Mouse (Mus musculus) spleen, adult 2 months (tissue): ENCODE data around the gene Gja1. TPM values are rescaled to one million over a fixed set of nuclear protein-coding genes. Genes with fewer than 3 reads are reported as not detected.

Experiments
- DNase-seq, 2 experiments: peaks; one replicate each; pipeline versions ENCODE4 v3.0.0 to v3.0.0-alpha.2; 2012 to 2021; ENCODE audit warnings: low spot score in 2 of 2, low read depth in 1 of 2
- H3K27ac ChIP-seq: fragments of 200-500 bp; 2 replicates; pipeline ENCODE4 v1.5.1; 2012; ENCODE audit warnings: low read length, inconsistent platforms; ENCODE audit not compliant: insufficient read depth
- H3K27me3 ChIP-seq: fragments of 200-500 bp; 2 replicates; pipeline ENCODE4 v1.6.1; 2012; ENCODE audit warnings: mild to moderate bottlenecking, moderate library complexity, low read length, inconsistent platforms; ENCODE audit not compliant: control insufficient read depth, insufficient read depth
- H3K36me3 ChIP-seq: fragments of 200-500 bp; 2 replicates; pipeline ENCODE4 v1.6.1; 2012; ENCODE audit warnings: mild to moderate bottlenecking, low read length, inconsistent platforms; ENCODE audit not compliant: control insufficient read depth, insufficient read depth
- H3K4me1 ChIP-seq: fragments of 200-500 bp; 2 replicates; pipeline ENCODE4 v1.6.1; 2011; ENCODE audit warnings: inconsistent platforms; ENCODE audit not compliant: control insufficient read depth, insufficient read depth, insufficient read length
- H3K4me3 ChIP-seq: fragments of 200-500 bp; 2 replicates; pipeline ENCODE4 v1.5.1; 2011; ENCODE audit warnings: mild to moderate bottlenecking, inconsistent platforms; ENCODE audit not compliant: insufficient read depth, insufficient read length; ENCODE audit errors: extremely low read depth
- CTCF ChIP-seq: fragments of 200-500 bp; IDR thresholded peaks from 2 replicates; pipeline ENCODE4 v1.5.1; 2011; ENCODE audit warnings: mild to moderate bottlenecking, inconsistent platforms; ENCODE audit not compliant: insufficient read depth, insufficient read length, insufficient replicate concordance; ENCODE audit errors: extremely low read depth
- POLR2A ChIP-seq: fragments of 200-500 bp; IDR thresholded peaks from 2 replicates; pipeline ENCODE4 v1.6.1; 2011; ENCODE audit warnings: low read depth, low read length, inconsistent platforms
- WGBS: fragments of 180-500 bp; shearing (Covaris S2); methylation state at CpG from one replicate; pipeline ENCODE4 v1.1.7; 2018; 5-methylcytosine and 5-hydroxymethylcytosine counted together
- polyA plus RNA-seq: library from polyadenylated mRNA; depleted of rRNA; stranded (reverse); fragments of >200 nt; gene quantifications from 2 replicates; pipeline ENCODE4 v1.2.3, GENCODE M21; 2012

The Gja1 gene
- polyA plus RNA-seq, 1 experiment, result 6.4 TPM

GRCm38 (mm10) chr10:56425016-56425798 lies 48.1 kb downstream of the Gja1 start:
- no peaks in the 10 kb centered on the region for H3K27me3 ChIP-seq
- 88% methylated on average over 15 of the region's 15 CpGs for WGBS
- TF ChIP-seq CTCF (no peak), POLR2A (no peak)
- no peak overlapping the region for H3K27ac ChIP-seq
- H3K4me1 ChIP-seq, result no peaks in the 10 kb centered on the region; the same call in 1 of the 2 replicates
- DNase-seq, result no peak
- no peak overlapping the region for H3K4me3 ChIP-seq
- H3K36me3 ChIP-seq, result no peaks in the 10 kb centered on the region

GRCm38 (mm10) chr10:56426369-56426768 lies 49.2 kb downstream of the Gja1 start:
- Histone ChIP-seq H3K4me1 (no peaks in the 10 kb centered on the region; the same call in 1 of the 2 replicates), H3K27ac (no peak overlapping the region), H3K36me3 (no peaks in the 10 kb centered on the region), H3K4me3 (no peak overlapping the region), H3K27me3 (no peaks in the 10 kb centered on the region)
- TF ChIP-seq CTCF, result no peak
- no peak for TF ChIP-seq POLR2A
- WGBS, result 81% methylated on average over 4 of the region's 4 CpGs
- no peak for DNase-seq

- no peak for TF ChIP-seq POLR2A
- TF ChIP-seq CTCF, result no peak
- Histone ChIP-seq H3K4me3 (no peak overlapping the region), H3K27ac (no peak overlapping the region), H3K4me1 (no peaks in the 10 kb centered on the region; the same call in 1 of the 2 replicates), H3K27me3 (no peaks in the 10 kb centered on the region), H3K36me3 (no peaks in the 10 kb centered on the region)
- no peak for DNase-seq
- WGBS, result 70% methylated on average over 2 of the region's 2 CpGs
Measured at GRCm38 (mm10) chr10:56427382-56427781, 50.3 kb downstream of the Gja1 start.

- H3K27me3 ChIP-seq, result no peaks in the 10 kb centered on the region
- no peaks in the 10 kb centered on the region; the same call in 1 of the 2 replicates for H3K4me1 ChIP-seq
- DNase-seq, result no peak
- no peak for TF ChIP-seq POLR2A
- TF ChIP-seq CTCF, result no peak
- H3K36me3 ChIP-seq, result no peaks in the 10 kb centered on the region
- H3K27ac ChIP-seq, result no peak overlapping the region
- H3K4me3 ChIP-seq, result no peak overlapping the region
- whole genome bisulfite sequencing, result 38% methylated on average over 2 of the region's 2 CpGs
Measured at GRCm38 (mm10) chr10:56427827-56428226, 50.7 kb downstream of the Gja1 start.

GRCm38 (mm10) chr10:56429011-56429410 lies 51.9 kb downstream of the Gja1 start:
- Histone ChIP-seq H3K4me3 (no peak overlapping the region), H3K27ac (no peak overlapping the region), H3K4me1 (no peaks in the 10 kb centered on the region; the same call in 1 of the 2 replicates), H3K27me3 (no peaks in the 10 kb centered on the region), H3K36me3 (no peaks in the 10 kb centered on the region)
- no peak for TF ChIP-seq CTCF
- no peak for TF ChIP-seq POLR2A
- DNase-seq, result no peak
- 79% methylated on average over 5 of the region's 5 CpGs for WGBS

- no peaks in the 10 kb centered on the region for H3K27me3 ChIP-seq
- 76% methylated on average over 23 of the region's 23 CpGs for WGBS
- H3K36me3 ChIP-seq, result no peaks in the 10 kb centered on the region
- TF ChIP-seq CTCF (no peak), POLR2A (no peak)
- no peak for DNase-seq
- no peak overlapping the region for H3K4me3 ChIP-seq
- no peaks in the 10 kb centered on the region; the same call in 1 of the 2 replicates for H3K4me1 ChIP-seq
- H3K27ac ChIP-seq, result no peak overlapping the region
Measured at GRCm38 (mm10) chr10:56431600-56432389, 54.7 kb downstream of the Gja1 start.
